Mouse (Mus musculus): ENCODE data around the gene Tcf25. TPM values are rescaled to one million over a fixed set of nuclear protein-coding genes. Genes with fewer than 3 reads are reported as not detected.

Gene Tcf25
- polyA plus RNA-seq, 1 experiment from 2014 or later, result 149 TPM

DNA sequence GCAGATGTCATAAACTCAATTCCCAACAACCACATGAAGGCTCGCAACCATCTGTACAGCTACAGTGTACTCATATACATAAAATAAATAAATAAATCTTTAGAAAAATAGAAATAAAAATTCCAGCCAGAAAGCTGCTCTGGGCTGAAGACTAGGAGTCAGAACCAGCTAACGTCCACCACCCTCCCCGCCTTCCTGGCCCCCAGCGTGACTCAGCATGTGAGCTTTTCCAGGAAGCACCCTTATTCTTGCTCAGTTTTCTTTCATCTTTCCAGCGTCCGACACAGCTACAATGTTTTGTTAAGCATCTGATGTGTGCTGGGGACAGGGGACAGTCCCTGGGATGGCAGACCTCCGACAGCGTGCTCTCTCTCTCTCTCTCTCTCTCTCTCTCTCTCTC, 28.4 kb upstream of the Tcf25 start:
- H3K9me3 ChIP-seq (ENCODE audit: control insufficient read depth, low read length), result no peaks in the 10 kb centered on the region
- H3K4me2 ChIP-seq (ENCODE audit: low read depth, low read length), result no peak overlapping the region
- no peak overlapping the region for H3K4me3 ChIP-seq (ENCODE audit: low read length)
- ATAC-seq (ENCODE audit: low read depth), result no peak
- H3K36me3 ChIP-seq (ENCODE audit: control insufficient read depth, insufficient read depth, low read length), result no peaks in the 10 kb centered on the region
- H3K27ac ChIP-seq (ENCODE audit: low read length), result no peak overlapping the region
- 66% methylated on average over 8 of the region's 8 CpGs for WGBS
- no peaks in the 10 kb centered on the region for H3K27me3 ChIP-seq (ENCODE audit: control insufficient read depth, insufficient read depth, low read depth, low read length)
- H3K4me1 ChIP-seq (replicated peaks; ENCODE audit: control insufficient read depth, insufficient read depth, low read length), result peaks cover 22% of the 10 kb centered on the region
- H3K9ac ChIP-seq (ENCODE audit: low read length), result no peak overlapping the region

DNA sequence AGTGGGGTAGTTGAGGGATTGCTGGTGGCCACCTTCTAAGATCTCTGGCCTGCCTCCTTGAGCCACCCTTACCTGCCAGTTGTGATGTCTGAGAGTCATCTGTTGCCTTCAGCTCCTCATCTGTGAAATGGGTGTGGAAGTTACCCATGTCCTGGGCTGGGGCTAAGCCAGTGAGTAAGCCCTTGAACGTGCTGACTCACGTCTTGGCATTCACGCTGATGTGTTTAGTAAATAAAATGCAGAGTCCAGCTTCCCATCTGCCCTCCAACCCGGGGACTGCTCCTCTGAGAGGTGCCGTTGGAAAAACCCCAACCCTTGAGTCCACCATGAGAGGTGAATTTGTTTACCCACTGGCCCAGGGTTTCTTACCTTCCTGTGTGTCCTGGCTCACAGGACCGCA, 27.7 kb upstream of the Tcf25 start:
- no peak overlapping the region for H3K9ac ChIP-seq (ENCODE audit: low read length)
- H3K4me3 ChIP-seq (ENCODE audit: low read length), result no peak overlapping the region
- no peak for ATAC-seq (ENCODE audit: low read depth)
- 53% methylated on average over 6 of the region's 6 CpGs for WGBS
- H3K27me3 ChIP-seq (ENCODE audit: control insufficient read depth, insufficient read depth, low read depth, low read length), result no peaks in the 10 kb centered on the region
- no peak overlapping the region for H3K4me2 ChIP-seq (ENCODE audit: low read depth, low read length)
- no peaks in the 10 kb centered on the region for H3K9me3 ChIP-seq (ENCODE audit: control insufficient read depth, low read length)
- no peak overlapping the region for H3K27ac ChIP-seq (ENCODE audit: low read length)
- no peaks in the 10 kb centered on the region for H3K36me3 ChIP-seq (ENCODE audit: control insufficient read depth, insufficient read depth, low read length)
- H3K4me1 ChIP-seq (replicated peaks; ENCODE audit: control insufficient read depth, insufficient read depth, low read length), result peaks cover 22% of the 10 kb centered on the region

DNA sequence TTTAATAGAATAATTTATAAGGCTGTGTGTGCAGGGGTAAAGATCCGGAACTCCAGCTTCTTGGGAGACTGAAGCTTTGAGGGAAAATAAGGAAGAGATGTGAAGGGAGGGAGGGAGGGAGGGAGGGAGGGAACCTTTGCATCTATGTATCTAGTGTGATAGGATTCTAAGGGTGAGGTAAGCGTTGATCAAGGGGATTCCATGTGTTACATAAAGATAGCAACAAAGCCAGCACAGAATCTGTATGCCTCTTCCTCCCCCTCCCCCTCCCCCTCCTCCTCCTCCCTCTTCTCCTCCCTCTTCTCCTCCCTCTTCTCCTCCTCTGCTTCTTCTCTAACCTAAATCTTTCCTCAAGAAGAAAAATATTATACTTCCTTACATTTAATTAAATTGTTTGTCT, 26.3 kb upstream of the Tcf25 start:
- Histone ChIP-seq H3K4me3 (ENCODE audit: low read length) (no peak overlapping the region), H3K36me3 (ENCODE audit: control insufficient read depth, insufficient read depth, low read length) (no peaks in the 10 kb centered on the region), H3K4me1 (replicated peaks; ENCODE audit: control insufficient read depth, insufficient read depth, low read length) (peaks cover 22% of the 10 kb centered on the region), H3K27me3 (ENCODE audit: control insufficient read depth, insufficient read depth, low read depth, low read length) (no peaks in the 10 kb centered on the region), H3K9me3 (ENCODE audit: control insufficient read depth, low read length) (no peaks in the 10 kb centered on the region), H3K27ac (ENCODE audit: low read length) (no peak overlapping the region), H3K4me2 (ENCODE audit: low read depth, low read length) (no peak overlapping the region), H3K9ac (ENCODE audit: low read length) (no peak overlapping the region)
- 47% methylated on average over 2 of the region's 2 CpGs for WGBS
- no peak for ATAC-seq (ENCODE audit: low read depth)

DNA sequence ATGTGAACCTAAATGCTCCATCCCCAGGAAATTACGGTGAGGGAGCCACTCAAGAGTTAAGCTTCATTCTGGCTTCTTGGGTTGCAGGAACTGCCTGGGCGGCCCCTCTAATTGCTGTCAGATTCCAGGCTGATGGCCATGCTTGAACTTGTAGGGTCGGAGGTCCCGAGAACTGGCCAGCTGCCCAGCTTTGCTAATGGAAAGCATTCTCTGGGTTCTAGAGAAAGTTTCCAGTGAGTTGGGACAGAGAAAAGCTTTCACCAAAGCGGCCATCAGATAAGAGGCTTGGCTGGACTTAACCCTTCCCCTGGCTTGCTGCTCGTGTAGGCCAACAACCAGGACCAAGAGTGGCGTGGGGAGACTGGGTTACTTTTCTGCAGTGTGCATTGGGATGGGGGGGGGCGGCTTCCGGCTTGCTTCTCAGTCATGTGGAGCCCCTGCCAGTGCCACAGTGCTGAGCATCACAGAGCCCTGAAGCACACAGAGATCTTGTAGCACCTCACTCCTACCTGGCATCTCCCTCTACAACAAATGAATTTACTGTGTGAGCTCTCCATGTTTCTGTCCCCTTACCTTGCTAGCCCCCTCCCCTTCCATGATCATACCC, 25.2 kb upstream of the Tcf25 start:
- H3K36me3 ChIP-seq (ENCODE audit: control insufficient read depth, insufficient read depth, low read length), result no peaks in the 10 kb centered on the region
- H3K27me3 ChIP-seq (ENCODE audit: control insufficient read depth, insufficient read depth, low read depth, low read length), result no peaks in the 10 kb centered on the region
- no peak overlapping the region for H3K4me3 ChIP-seq (ENCODE audit: low read length)
- H3K4me1 ChIP-seq (replicated peaks; ENCODE audit: control insufficient read depth, insufficient read depth, low read length), result peaks cover 19% of the 10 kb centered on the region
- H3K9ac ChIP-seq (ENCODE audit: low read length), result no peak overlapping the region
- no peaks in the 10 kb centered on the region for H3K9me3 ChIP-seq (ENCODE audit: control insufficient read depth, low read length)
- 19% methylated on average over 9 of the region's 9 CpGs for WGBS
- ATAC-seq (ENCODE audit: low read depth), result peak; percentile 83
- H3K27ac ChIP-seq (ENCODE audit: low read length), result peak overlapping the region; percentile 60
- H3K4me2 ChIP-seq (ENCODE audit: low read depth, low read length), result no peak overlapping the region

DNA sequence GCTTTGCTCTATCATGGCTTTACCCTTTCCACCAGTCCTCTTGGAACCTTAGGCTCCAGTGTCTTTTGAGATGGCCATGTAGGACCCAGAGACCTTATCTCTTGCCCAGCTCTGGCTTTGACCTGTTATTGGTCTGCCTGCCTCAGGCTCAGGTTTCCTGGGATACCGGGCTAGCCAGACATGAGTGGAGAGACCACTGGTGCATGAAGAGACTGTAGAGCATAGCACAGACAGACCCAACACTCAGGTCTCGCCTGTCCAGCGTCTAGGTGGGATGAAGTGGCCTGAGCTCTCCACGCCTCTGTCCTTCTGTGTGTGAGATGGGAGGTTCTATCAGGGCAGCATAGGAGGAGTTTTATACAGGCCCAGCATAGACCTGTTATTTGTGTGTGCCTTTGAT, 24.5 kb upstream of the Tcf25 start:
- 73% methylated on average over 4 of the region's 4 CpGs for WGBS

DNA sequence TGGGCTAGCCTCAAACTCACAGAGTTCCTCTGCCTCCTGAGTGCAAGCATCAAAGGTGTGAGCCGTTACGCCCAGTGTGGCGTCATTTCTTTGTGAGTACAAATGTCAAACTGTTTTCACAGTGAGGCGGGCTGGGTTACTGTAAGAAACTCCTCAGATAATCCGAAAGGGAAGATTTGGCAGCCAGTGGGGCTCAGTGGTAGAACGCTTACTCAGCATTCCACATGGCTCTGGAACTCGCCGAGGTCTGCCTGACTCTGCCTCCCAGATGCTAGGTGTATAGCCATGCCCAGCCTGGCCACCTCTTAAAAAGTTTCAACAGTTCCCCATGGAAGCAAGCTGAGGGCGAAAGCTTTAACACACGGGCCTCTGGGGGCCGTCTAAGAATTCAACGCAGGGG, 21.4 kb upstream of the Tcf25 start:
- no peak overlapping the region for H3K4me3 ChIP-seq (ENCODE audit: low read length)
- WGBS, result 73% methylated on average over 12 of the region's 12 CpGs
- H3K36me3 ChIP-seq (ENCODE audit: control insufficient read depth, insufficient read depth, low read length), result no peaks in the 10 kb centered on the region
- H3K9ac ChIP-seq (ENCODE audit: low read length), result no peak overlapping the region
- H3K9me3 ChIP-seq (ENCODE audit: control insufficient read depth, low read length), result no peaks in the 10 kb centered on the region
- no peak overlapping the region for H3K27ac ChIP-seq (ENCODE audit: low read length)
- H3K27me3 ChIP-seq (ENCODE audit: control insufficient read depth, insufficient read depth, low read depth, low read length), result no peaks in the 10 kb centered on the region
- no peak overlapping the region for H3K4me2 ChIP-seq (ENCODE audit: low read depth, low read length)
- H3K4me1 ChIP-seq (replicated peaks; ENCODE audit: control insufficient read depth, insufficient read depth, low read length), result peaks cover 13% of the 10 kb centered on the region
- no peak for ATAC-seq (ENCODE audit: low read depth)

More for the DNA sequence above, 24.5 kb upstream of the Tcf25 start:
- no peak overlapping the region for H3K9ac ChIP-seq (ENCODE audit: low read length)
- H3K36me3 ChIP-seq (ENCODE audit: control insufficient read depth, insufficient read depth, low read length), result no peaks in the 10 kb centered on the region
- ATAC-seq (ENCODE audit: low read depth), result no peak
- no peak overlapping the region for H3K4me2 ChIP-seq (ENCODE audit: low read depth, low read length)
- H3K27ac ChIP-seq (ENCODE audit: low read length), result peak overlapping the region; percentile 60
- no peak overlapping the region for H3K4me3 ChIP-seq (ENCODE audit: low read length)
- no peaks in the 10 kb centered on the region for H3K27me3 ChIP-seq (ENCODE audit: control insufficient read depth, insufficient read depth, low read depth, low read length)
- no peaks in the 10 kb centered on the region for H3K9me3 ChIP-seq (ENCODE audit: control insufficient read depth, low read length)
- peaks cover 13% of the 10 kb centered on the region for H3K4me1 ChIP-seq (replicated peaks; ENCODE audit: control insufficient read depth, insufficient read depth, low read length)

DNA sequence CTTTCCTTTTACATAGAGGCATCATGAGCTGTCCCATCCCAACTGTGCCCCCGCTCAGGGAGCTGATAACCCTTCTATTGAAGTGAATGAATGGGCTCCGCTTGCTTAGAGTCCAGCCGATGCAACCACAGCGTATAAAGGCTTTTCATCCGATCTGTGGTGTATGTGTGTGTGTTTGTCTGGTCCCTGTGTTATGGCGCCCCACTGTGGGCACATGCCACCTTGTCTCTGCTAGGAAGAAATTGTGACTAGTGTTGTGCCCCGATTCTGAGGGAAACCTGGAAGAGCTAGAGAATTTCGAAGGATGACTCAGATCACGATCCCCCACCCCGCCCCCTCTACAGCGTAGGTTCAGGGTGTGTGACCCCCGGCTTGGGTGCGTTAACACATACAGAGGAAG, 20.8 kb upstream of the Tcf25 start:
- peak; percentile 39; the same call in 1 of the 2 replicates for ATAC-seq (ENCODE audit: low read depth)
- Histone ChIP-seq H3K9ac (ENCODE audit: low read length) (no peak overlapping the region), H3K36me3 (ENCODE audit: control insufficient read depth, insufficient read depth, low read length) (no peaks in the 10 kb centered on the region), H3K4me2 (ENCODE audit: low read depth, low read length) (no peak overlapping the region), H3K27ac (ENCODE audit: low read length) (no peak overlapping the region), H3K27me3 (ENCODE audit: control insufficient read depth, insufficient read depth, low read depth, low read length) (no peaks in the 10 kb centered on the region), H3K4me1 (replicated peaks; ENCODE audit: control insufficient read depth, insufficient read depth, low read length) (peaks cover 12% of the 10 kb centered on the region), H3K9me3 (ENCODE audit: control insufficient read depth, low read length) (no peaks in the 10 kb centered on the region), H3K4me3 (ENCODE audit: low read length) (no peak overlapping the region)
- WGBS, result 45% methylated on average over 13 of the region's 13 CpGs

DNA sequence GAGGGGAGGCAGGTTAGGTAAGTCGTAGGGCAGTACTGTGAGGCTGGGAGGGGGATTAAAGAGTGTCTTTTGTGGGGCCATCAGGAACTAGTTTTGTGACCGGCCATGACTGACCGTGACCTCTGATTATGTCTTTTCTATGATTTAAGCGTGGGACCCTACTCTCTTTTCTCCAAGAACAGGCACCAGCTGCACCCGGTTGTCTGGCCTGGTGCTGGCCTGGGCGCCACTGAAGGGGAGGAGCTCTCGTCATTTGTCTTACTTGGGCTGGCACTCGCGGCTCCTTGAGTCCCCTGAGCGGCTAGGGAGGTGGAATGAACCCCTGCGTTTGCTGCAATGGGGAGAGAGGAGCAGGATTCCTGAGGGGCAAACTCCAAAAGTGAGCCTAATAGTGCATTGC, 20.3 kb upstream of the Tcf25 start:
- no peaks in the 10 kb centered on the region for H3K36me3 ChIP-seq (ENCODE audit: control insufficient read depth, insufficient read depth, low read length)
- ATAC-seq (ENCODE audit: low read depth), result no peak

DNA sequence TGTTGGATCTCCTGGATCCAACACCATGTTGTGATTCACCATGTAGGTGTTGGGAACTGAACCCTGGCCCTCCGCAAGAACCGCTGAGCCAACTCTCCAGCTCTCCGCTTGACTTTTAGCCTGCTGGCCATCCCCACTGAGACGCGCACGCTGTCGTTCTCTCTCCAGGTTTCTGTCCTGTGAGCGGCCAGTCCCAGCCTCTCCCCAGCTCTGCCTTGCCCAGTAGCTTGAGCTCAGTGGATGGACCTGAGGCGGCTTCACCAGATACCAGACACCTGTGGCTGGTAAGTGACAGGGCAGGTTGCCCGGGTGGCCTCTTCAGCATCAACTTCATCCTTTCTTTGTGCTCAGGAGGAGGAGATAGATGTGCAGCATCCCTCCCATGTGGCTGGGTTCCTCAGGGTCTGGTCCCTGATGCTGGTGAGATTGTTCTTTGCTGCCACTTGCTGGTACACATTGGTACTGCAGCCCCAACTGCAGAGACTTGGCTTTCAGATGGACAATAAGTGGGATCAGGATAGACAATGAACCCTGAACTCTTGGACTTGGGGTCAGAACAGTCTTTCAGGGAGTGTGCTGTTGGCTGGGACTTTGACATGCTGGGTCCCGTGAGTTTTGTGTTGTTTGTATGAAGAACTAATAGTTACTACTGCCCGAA, 12.3 kb upstream of the Tcf25 start:
- Histone ChIP-seq H3K27me3 (ENCODE audit: control insufficient read depth, insufficient read depth, low read depth, low read length) (no peaks in the 10 kb centered on the region), H3K4me3 (ENCODE audit: low read length) (no peak overlapping the region), H3K27ac (ENCODE audit: low read length) (no peak overlapping the region), H3K4me1 (replicated peaks; ENCODE audit: control insufficient read depth, insufficient read depth, low read length) (no peaks in the 10 kb centered on the region), H3K9me3 (ENCODE audit: control insufficient read depth, low read length) (no peaks in the 10 kb centered on the region), H3K36me3 (ENCODE audit: control insufficient read depth, insufficient read depth, low read length) (no peaks in the 10 kb centered on the region), H3K9ac (ENCODE audit: low read length) (no peak overlapping the region), H3K4me2 (ENCODE audit: low read depth, low read length) (no peak overlapping the region)
- 42% methylated on average over 12 of the region's 12 CpGs for WGBS
- ATAC-seq (ENCODE audit: low read depth), result peak; percentile 67; the same call in 1 of the 2 replicates

More for the DNA sequence above, 20.3 kb upstream of the Tcf25 start:
- no peaks in the 10 kb centered on the region for H3K27me3 ChIP-seq (ENCODE audit: control insufficient read depth, insufficient read depth, low read depth, low read length)
- H3K4me1 ChIP-seq (replicated peaks; ENCODE audit: control insufficient read depth, insufficient read depth, low read length), result peaks cover 9% of the 10 kb centered on the region
- no peaks in the 10 kb centered on the region for H3K9me3 ChIP-seq (ENCODE audit: control insufficient read depth, low read length)
- H3K4me3 ChIP-seq (ENCODE audit: low read length), result no peak overlapping the region
- whole genome bisulfite sequencing, result 25% methylated on average over 11 of the region's 11 CpGs
- no peak overlapping the region for H3K4me2 ChIP-seq (ENCODE audit: low read depth, low read length)
- H3K27ac ChIP-seq (ENCODE audit: low read length), result no peak overlapping the region
- no peak overlapping the region for H3K9ac ChIP-seq (ENCODE audit: low read length)

Data from lung, embryonic 16.5 days (tissue).